Mouse (Mus musculus): ENCODE results near the gene Abca16. TPM values are rescaled to one million over a fixed set of nuclear protein-coding genes. Genes with fewer than 3 reads are reported as not detected.

The Abca16 gene
- total and polyA plus RNA-seq, 3 experiments = not detected

- TF ChIP-seq EP300 (IDR thresholded peaks at IDR 0.05; ENCODE audit: low read depth in 1 of 2, low read length in 2 of 2) (peak; percentile 84 to 91), NRF1 (IDR thresholded peaks at IDR 0.05; ENCODE audit: insufficient read depth, low read depth, low read length, poor library complexity, severe bottlenecking) (no peak), POLR2A (IDR thresholded peaks at IDR 0.05; ENCODE audit: control insufficient read depth in 1 of 2, insufficient read depth in 1 of 2, low read depth in 1 of 2, low read length in 2 of 2, poor library complexity in 1 of 2) (no peak), TCF12 (IDR thresholded peaks at IDR 0.05; ENCODE audit: low read depth, low read length) (peak; percentile 81; the same call in 1 of the 2 replicates)
Measured at GRCm38 (mm10) chr7:120576520-120576919, 167.1 kb downstream of the Abca16 start (continued).

Other genes starting within 250 kb of the Abca16 start
- gene Anks4b, start 235.8 kb upstream of the Abca16 start, total RNA-seq (2012; rRNA removed) = not detected in 2 replicates
- gene Anks4b, start 235.8 kb upstream of the Abca16 start, polyA plus RNA-seq (2012; ENCODE audit: insufficient read depth in 1 of 2, insufficient read length in 2 of 2, low read depth in 1 of 2, low replicate concordance in 2 of 2, missing spikeins in 1 of 2) = not detected
- gene Crym, start 207.5 kb upstream of the Abca16 start, total RNA-seq (2012; rRNA removed) = not detected in 2 replicates
- not detected for gene Crym, start 207.5 kb upstream of the Abca16 start, polyA plus RNA-seq (2012; ENCODE audit: insufficient read depth in 1 of 2, insufficient read length in 2 of 2, low read depth in 1 of 2, low replicate concordance in 2 of 2, missing spikeins in 1 of 2)
- gene Abca14, start 205.7 kb upstream of the Abca16 start, total RNA-seq (2012; rRNA removed) = not detected in 2 replicates
- gene Abca14, start 205.7 kb upstream of the Abca16 start, polyA plus RNA-seq (2012; ENCODE audit: insufficient read depth in 1 of 2, insufficient read length in 2 of 2, low read depth in 1 of 2, low replicate concordance in 2 of 2, missing spikeins in 1 of 2) = not detected
- not detected in 2 replicates for gene Abca15, start 81.0 kb upstream of the Abca16 start, total RNA-seq (2012; rRNA removed)
- gene Abca15, start 81.0 kb upstream of the Abca16 start, polyA plus RNA-seq (2012; ENCODE audit: insufficient read depth in 1 of 2, insufficient read length in 2 of 2, low read depth in 1 of 2, low replicate concordance in 2 of 2, missing spikeins in 1 of 2) = not detected
- 229 and 244 TPM in 2 replicates for gene Uqcrc2, start 225.5 kb downstream of the Abca16 start, total RNA-seq (2012; rRNA removed)
- 100 to 1,000 TPM; 338 to 659 TPM for gene Uqcrc2, start 225.5 kb downstream of the Abca16 start, polyA plus RNA-seq (2012; ENCODE audit: insufficient read depth in 1 of 2, insufficient read length in 2 of 2, low read depth in 1 of 2, low replicate concordance in 2 of 2, missing spikeins in 1 of 2)

Measured in MEL (cell line).